Mouse (Mus musculus) embryo, embryonic 10.5 days (tissue): ENCODE measurements around the gene Rab4b.

Experiments used
- DNase-seq: peaks from one replicate; pipeline ENCODE4 v3.0.0-alpha.2; 2015; ENCODE audit warnings: low spot score

The Rab4b gene

GRCm38 (mm10) chr7:27178324-27179216, at the start of gene Rab4b:
Rab4b (minus strand) TSS chr7:27178896.
- peak; percentile 99 for DNase-seq

- DNase-seq = peak; percentile 98
These were observed 49.7 kb upstream of the Rab4b start, which contains the start of gene Itpkc for GRCm38 (mm10) chr7:27228281-27228821. Itpkc (minus strand) TSS chr7:27228661.

- peak; percentile 30 for DNase-seq
These were observed 49.0 kb upstream of the Rab4b start for GRCm38 (mm10) chr7:27227676-27228075.

- DNase-seq = no peak
These were observed 48.6 kb upstream of the Rab4b start for GRCm38 (mm10) chr7:27227276-27227675.

- DNase-seq = no peak
These were observed 46.3 kb upstream of the Rab4b start for GRCm38 (mm10) chr7:27224877-27225575.

GRCm38 (mm10) chr7:27222538-27222937, 43.8 kb upstream of the Rab4b start:
- no peak for DNase-seq

GRCm38 (mm10) chr7:27221939-27222338, 43.2 kb upstream of the Rab4b start:
- no peak for DNase-seq

DNA sequence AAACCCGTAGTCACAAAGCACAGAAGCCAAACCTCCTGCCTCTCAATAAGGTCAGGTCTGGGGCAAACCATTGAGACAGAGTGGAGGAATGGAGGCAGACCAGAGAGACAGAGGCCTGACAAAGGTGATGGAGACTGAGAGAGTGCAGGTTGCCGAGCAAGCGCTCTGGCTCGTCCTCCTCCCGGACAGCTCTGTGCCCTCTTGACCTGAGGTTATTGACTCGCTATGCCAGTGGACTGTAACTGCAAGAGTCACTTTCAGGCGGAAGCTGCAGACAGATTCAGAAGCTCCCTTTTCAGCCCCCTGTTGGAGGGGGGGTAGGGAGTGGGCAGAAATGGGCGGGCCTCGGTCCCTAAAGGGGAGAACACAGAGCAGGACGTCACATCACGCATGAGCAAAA, 41.2 kb upstream of the Rab4b start:
- DNase-seq = no peak

GRCm38 (mm10) chr7:27218586-27218985, 39.9 kb upstream of the Rab4b start:
- DNase-seq = no peak

GRCm38 (mm10) chr7:27212626-27213025, 33.9 kb upstream of the Rab4b start:
- no peak for DNase-seq

- DNase-seq = no peak
These were observed 25.2 kb upstream of the Rab4b start for GRCm38 (mm10) chr7:27203730-27204449.

DNA sequence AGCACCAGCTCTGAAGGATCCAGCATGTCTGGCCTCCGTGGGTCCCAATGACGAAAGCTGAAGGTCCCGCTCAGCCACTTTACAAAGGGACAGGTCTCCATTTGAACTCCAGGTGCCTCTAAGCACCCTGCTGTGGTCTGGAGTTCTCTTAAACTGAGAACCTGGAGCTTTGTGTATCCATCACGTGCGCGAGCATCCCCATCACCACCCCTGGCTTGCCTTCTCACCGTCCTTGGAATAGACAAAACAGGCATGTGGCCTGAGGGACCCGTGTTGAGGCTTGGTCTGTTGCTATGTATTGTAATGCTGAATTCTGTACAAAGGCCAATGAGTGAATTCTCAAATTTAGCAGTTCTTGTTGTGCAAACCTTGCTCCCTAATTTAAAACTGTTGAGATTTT, 20.1 kb upstream of the Rab4b start:
- no peak for DNase-seq

GRCm38 (mm10) chr7:27198355-27198754, 19.7 kb upstream of the Rab4b start:
- no peak for DNase-seq

GRCm38 (mm10) chr7:27197634-27198033, 18.9 kb upstream of the Rab4b start:
- DNase-seq = no peak

- no peak for DNase-seq
These were observed 18.4 kb upstream of the Rab4b start for GRCm38 (mm10) chr7:27197136-27197535.

- peak; percentile 99 for DNase-seq
These were observed 17.2 kb upstream of the Rab4b start, which contains the start of the genes BC024978 and Snrpa for GRCm38 (mm10) chr7:27195681-27196611. BC024978 (plus strand) TSS chr7:27195781. Snrpa (minus strand) TSS chr7:27196271.

- no peak for DNase-seq
These were observed 15.0 kb upstream of the Rab4b start for GRCm38 (mm10) chr7:27193731-27194130.

- no peak for DNase-seq
These were observed 13.7 kb upstream of the Rab4b start for GRCm38 (mm10) chr7:27192434-27192833.

DNA sequence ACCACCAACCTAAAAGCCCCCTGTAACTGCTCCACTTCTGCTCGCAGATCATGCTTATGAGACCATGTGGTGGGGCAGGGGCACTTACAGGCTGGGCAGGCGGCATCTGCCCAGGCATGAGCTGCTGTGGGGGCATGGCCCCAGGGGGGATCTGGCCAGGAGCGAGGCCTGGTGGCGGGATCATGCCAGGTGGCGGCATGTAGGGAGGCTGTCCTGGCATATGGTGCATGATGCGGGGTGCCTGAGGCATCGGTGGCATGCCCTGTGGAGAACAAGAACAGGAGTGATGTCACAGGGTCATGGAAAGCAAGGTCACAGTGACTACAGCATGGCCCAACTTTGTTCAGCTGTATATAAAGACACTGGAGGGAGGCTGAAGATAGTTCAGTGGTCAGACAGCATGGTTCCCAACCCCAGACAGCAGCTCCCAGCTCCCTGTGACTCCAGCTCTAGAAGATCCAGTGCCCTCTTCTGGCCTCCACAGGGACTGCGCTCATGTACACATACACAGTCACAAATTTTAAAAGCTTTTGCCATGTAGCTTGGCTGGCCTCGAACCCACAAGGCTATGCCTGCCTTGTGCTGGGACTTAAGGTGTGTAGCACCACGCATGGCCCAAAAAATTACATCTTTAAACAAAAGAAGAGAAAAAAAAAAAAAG, 10.7 kb upstream of the Rab4b start:
- no peak for DNase-seq

DNA sequence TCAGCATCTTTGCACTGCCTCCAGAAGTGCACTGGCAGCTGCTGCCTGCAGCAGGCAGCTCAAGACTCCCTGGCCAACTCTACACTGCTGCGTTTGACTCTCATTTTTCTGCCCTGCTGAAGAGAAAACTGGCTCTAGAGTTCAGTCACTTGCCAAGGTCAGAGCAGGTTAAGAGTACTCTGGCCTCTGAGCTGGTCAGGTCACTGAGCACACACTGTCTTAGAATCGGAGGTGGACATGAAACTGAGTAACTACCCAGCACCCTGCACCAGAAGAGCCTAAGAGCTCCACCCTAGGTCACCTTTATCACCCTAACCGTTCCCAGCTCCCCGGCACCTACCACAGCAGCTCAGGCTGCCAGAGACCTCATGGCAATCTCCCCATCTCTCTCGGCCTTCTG, 7.3 kb upstream of the Rab4b start:
- no peak for DNase-seq
